9 mouse cellular contexts compared by ENCODE assay signal in genomic region chr4:133299701-133300100, GRCm38 (mm10). TPM values are rescaled to one million over a fixed set of nuclear protein-coding genes. Genes with fewer than 3 reads are reported as not detected.
DNase-seq lines count a peak whose midpoint lies in the region; ATAC-seq lines count a peak whose summit lies in the region.
"Had no signal": no experiment of that assay in that cellular context is flagged by ENCODE, and none has a peak within 500 bp of the region (broad histone marks: within the 10 kb centered on the region; RNA-seq: fewer than 3 reads in every experiment).

No protein-coding gene starts in this region.

- intact Hi-C loops in left cerebral cortex, postnatal 25 days (cut with DNase I) = loop anchor here (1.0 to 5.0 kb wide), 5 partner anchors 23 to 357 kb away; partner anchors contain the start of genes Ahdc1 and Tmem222

- H3K4me2 ChIP-seq in neural tube, embryonic 13.5 days = no peak overlapping the region

- peaks cover 31% of the 10 kb centered on the region for H3K4me1 ChIP-seq in neural tube, embryonic 13.5 days (replicated peaks)

- no peak overlapping the region for H3K4me3 ChIP-seq in neural tube, embryonic 13.5 days

- no peaks in the 10 kb centered on the region for H3K9me3 ChIP-seq in neural tube, embryonic 13.5 days

- DNase-seq in neural tube, embryonic 10.5 days (ENCODE audit: extremely low spot score, low spot score) = no peak
- peak; percentile 56 to 65 for DNase-seq in frontal cortex, postnatal 14 days (ENCODE audit: low spot score in 2 of 2)
- peak; percentile 67 to 89 for DNase-seq in left cerebral cortex, postnatal 25 days (ENCODE audit: low spot score in 2 of 2)
- peak; percentile 80 for DNase-seq in telencephalon, adult 2 months (ENCODE audit: low read depth, low spot score)
- DNase-seq in ovary, postnatal 10 days (ENCODE audit: low spot score) = no peak
- no peak for DNase-seq in adrenal gland, postnatal 25 days
- DNase-seq in ovary, adult 18-20 months (ENCODE audit: low spot score) = no peak

- peak; percentile 25; the same call in 1 of the 2 replicates for ATAC-seq in neural tube, embryonic 13.5 days (ENCODE audit: low read depth)
- ATAC-seq: lung, postnatal 0 days had no signal

- H3K36me3 ChIP-seq in neural tube, embryonic 13.5 days = peaks cover 58% of the 10 kb centered on the region

- WGBS in neural tube, embryonic 13.5 days = 45% methylated on average over 5 of the region's 5 CpGs

- peak overlapping the region; percentile 68 for H3K27ac ChIP-seq in neural tube, embryonic 13.5 days (replicated peaks)

- H3K27me3 ChIP-seq in neural tube, embryonic 13.5 days = 0 out of 2 replicates have a peak, but pooled peaks cover 3% of the 10 kb centered on the region

- peak overlapping the region; percentile 49; the same call in 1 of the 2 replicates for H3K9ac ChIP-seq in neural tube, embryonic 13.5 days

RNA-seq across cellular contexts. Expression of gene Tmem222, which starts 22.1 kb away (rescaled TPM):
- 98.0 and 104 TPM in 2 replicates for polyA plus RNA-seq in neural tube, embryonic 13.5 days (2015; fragmentation: Nextera tagmentation; extraction: Ambion mirVana)
- 10 to 100 TPM; 87.4 to 92.5 TPM for total RNA-seq in left cerebral cortex, postnatal 25 days (2021)
- 60.2 and 73.3 TPM in 2 replicates for total RNA-seq in adrenal gland, postnatal 25 days (2021)

RNA-seq across cellular contexts. Expression of gene Sytl1, which starts 36.8 kb away (rescaled TPM):
- polyA plus RNA-seq in neural tube, embryonic 13.5 days (2015; fragmentation: Nextera tagmentation; extraction: Ambion mirVana) = 0.25 and 0.28 TPM in 2 replicates
- 1 to 10 TPM in 1 of 2 experiments, under 1 TPM in 1; 0.98 to 1.2 TPM for total RNA-seq in left cerebral cortex, postnatal 25 days (2021)
- total RNA-seq in adrenal gland, postnatal 25 days (2021) = 1.9 and 2.0 TPM in 2 replicates

RNA-seq across cellular contexts. Expression of gene Wdtc1, which starts 53.6 kb away (rescaled TPM):
- 21.9 and 24.3 TPM in 2 replicates for polyA plus RNA-seq in neural tube, embryonic 13.5 days (2015; fragmentation: Nextera tagmentation; extraction: Ambion mirVana)
- total RNA-seq in left cerebral cortex, postnatal 25 days (2021) = 10 to 100 TPM; 58.0 to 59.7 TPM
- total RNA-seq in adrenal gland, postnatal 25 days (2021) = 46.7 and 60.7 TPM in 2 replicates

RNA-seq across cellular contexts. Expression of gene Map3k6, which starts 59.1 kb away (rescaled TPM):
- 1.9 and 2.7 TPM in 2 replicates for polyA plus RNA-seq in neural tube, embryonic 13.5 days (2015; fragmentation: Nextera tagmentation; extraction: Ambion mirVana)
- total RNA-seq in left cerebral cortex, postnatal 25 days (2021) = 1 to 10 TPM; 4.7 to 5.3 TPM
- total RNA-seq in adrenal gland, postnatal 25 days (2021) = 15.7 and 20.1 TPM in 2 replicates

Comparison
In these comparisons a context has a peak if more than half of its experiments do, and no peak if none do; other contexts are left out.
1. DNase-seq: peak in frontal cortex, postnatal 14 days (2 of 2), left cerebral cortex, postnatal 25 days (2 of 2) and telencephalon, adult 2 months (single experiment); none in neural tube, embryonic 10.5 days (single experiment), ovary, postnatal 10 days (single experiment), adrenal gland, postnatal 25 days (single experiment) and ovary, adult 18-20 months (single experiment).